Mouse (Mus musculus) left cerebral cortex, adult 11 months (tissue): Measurements from ENCODE around the gene Acsbg1.

Source experiments
- DNase-seq: peaks from one replicate; pipeline ENCODE4 v3.0.0; 2022; ENCODE audit warnings: low spot score

Gene Acsbg1

GRCm38 (mm10) chr9:54668455-54668854 is 6.8 kb upstream of the Acsbg1 start:
- DNase-seq, result no peak

DNA sequence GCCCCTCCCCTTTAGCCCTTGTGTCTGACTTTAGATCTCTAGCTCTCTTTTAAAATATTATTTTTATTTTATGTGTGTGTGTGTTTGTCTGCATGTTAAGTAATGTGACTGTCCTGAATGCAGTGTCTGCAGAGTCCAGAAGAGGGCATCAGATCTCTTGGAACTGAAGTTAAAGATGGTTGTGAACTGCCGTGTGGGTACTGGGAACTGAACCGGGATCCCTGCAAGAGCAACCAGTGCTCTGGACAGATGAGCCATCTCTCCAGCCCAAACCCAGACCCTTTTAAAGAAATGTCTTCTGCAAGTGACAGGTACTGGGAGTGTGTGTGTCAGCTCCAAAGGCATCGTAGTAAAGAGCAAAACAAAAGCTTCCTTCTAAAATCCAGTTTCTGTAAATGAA is 4.4 kb upstream of the Acsbg1 start:
- no peak for DNase-seq

GRCm38 (mm10) chr9:54664358-54664757 is 2.7 kb upstream of the Acsbg1 start:
- no peak for DNase-seq

DNA sequence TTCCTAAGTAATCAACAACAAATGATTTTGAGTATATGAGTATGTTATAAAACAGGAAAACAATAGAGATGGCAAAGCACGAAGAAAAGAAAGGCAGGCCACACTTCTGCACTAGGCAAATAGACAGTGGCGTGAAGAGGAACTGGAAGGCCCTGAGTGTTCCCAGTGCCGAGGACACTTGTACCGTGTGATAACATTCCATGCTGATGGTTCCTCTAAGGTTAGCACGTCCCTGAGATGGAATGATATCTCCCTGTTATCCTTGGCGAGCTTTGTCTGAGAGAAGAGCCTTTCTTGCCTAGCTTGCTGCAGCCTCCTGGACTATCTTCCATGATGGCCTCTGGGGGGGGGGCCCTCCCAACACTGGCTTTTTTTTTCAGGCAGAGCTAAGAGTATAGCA is 2.9 kb downstream of the Acsbg1 start:
- no peak for DNase-seq

- no peak for DNase-seq
Measured at GRCm38 (mm10) chr9:54656402-54656801, 5.3 kb downstream of the Acsbg1 start.

GRCm38 (mm10) chr9:54655846-54656245 is 5.8 kb downstream of the Acsbg1 start:
- no peak for DNase-seq

GRCm38 (mm10) chr9:54652778-54653177 is 8.9 kb downstream of the Acsbg1 start:
- no peak for DNase-seq

DNA sequence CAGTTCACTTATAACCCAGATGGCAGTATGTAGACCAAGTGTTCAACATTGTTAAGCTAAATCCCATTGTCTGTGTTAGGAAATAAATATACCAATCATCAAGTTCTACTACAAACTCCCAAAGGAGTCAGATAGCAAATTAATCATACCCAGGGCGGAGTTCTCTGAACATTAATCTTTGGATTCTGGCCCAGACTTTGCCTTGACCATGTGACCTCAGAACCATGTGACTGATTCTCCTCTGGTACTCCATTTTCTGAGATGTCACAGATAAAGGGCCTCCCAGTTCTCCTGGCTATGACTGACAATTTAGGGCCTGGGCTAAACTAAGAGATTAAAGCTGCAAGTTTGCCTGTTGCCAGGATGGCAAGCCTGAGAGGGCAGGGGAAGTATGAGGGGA is 12.3 kb downstream of the Acsbg1 start:
- no peak for DNase-seq

- no peak for DNase-seq
Measured at GRCm38 (mm10) chr9:54647456-54647855, 14.2 kb downstream of the Acsbg1 start.

DNA sequence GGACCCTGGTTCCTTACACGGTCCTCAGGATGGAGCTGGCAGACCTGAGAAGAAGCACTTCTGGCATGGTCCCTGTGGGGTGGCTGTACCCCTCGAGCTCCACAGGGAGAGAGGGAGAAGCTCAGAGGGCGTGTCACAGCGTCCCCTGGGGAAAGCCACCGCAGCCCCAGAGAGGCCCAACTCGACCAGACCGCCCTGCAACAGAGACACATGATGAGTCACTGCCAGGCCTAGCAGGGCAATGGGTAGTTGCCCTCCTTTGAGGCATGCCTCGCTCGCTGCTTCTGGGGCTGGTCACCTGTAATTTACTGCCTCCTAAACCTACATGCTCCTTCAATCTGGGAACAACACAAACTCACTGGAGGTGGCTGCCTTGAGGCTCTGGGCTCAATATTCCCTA is 15.4 kb downstream of the Acsbg1 start:
- no peak for DNase-seq

- no peak for DNase-seq
Measured at GRCm38 (mm10) chr9:54645530-54645929, 16.1 kb downstream of the Acsbg1 start.

DNA sequence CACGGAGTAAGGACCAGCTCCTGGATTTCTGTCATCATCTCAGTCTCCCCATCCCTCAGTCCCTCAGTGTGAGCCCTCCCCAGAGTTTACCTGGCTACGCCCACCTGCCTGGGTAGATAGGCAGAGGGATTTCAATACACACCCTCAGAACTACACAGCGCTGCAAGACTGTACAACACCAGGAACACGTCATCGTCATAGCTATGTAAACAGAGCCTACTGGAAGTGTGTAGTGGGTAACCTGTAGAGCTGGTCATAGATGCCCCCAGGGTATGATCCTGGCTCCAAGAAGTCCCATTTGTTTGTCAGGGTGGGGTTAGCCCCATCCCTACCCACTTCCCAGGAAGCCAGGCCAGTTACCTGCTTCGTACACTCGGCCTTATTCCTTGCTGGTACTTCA is 18.5 kb downstream of the Acsbg1 start:
- DNase-seq, result no peak

GRCm38 (mm10) chr9:54642556-54642955 is 19.1 kb downstream of the Acsbg1 start:
- no peak for DNase-seq

- DNase-seq, result no peak
Measured at GRCm38 (mm10) chr9:54642149-54642548, 19.5 kb downstream of the Acsbg1 start.

GRCm38 (mm10) chr9:54641548-54641947 is 20.1 kb downstream of the Acsbg1 start:
- DNase-seq, result no peak

DNA sequence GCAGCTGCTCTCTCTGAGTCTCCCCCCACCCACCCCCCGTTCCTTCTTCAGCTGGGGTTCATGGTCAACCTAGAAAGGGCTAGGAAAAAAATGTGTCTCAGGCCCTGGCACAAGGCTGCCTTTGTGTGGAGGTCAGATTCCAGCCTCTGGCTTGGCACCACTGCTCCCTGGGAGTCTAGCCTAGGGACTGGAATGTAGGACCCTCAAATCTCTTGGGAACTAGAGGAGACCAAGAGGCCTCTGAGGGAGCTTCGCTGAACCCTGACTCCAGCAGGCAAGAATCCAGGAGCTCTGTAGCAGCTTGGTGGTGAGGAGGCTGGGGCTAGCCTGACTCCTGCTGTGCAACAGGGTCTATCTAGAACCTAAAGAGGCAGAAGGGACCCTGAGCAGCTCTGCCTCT is 22.5 kb downstream of the Acsbg1 start:
- no peak for DNase-seq

DNA sequence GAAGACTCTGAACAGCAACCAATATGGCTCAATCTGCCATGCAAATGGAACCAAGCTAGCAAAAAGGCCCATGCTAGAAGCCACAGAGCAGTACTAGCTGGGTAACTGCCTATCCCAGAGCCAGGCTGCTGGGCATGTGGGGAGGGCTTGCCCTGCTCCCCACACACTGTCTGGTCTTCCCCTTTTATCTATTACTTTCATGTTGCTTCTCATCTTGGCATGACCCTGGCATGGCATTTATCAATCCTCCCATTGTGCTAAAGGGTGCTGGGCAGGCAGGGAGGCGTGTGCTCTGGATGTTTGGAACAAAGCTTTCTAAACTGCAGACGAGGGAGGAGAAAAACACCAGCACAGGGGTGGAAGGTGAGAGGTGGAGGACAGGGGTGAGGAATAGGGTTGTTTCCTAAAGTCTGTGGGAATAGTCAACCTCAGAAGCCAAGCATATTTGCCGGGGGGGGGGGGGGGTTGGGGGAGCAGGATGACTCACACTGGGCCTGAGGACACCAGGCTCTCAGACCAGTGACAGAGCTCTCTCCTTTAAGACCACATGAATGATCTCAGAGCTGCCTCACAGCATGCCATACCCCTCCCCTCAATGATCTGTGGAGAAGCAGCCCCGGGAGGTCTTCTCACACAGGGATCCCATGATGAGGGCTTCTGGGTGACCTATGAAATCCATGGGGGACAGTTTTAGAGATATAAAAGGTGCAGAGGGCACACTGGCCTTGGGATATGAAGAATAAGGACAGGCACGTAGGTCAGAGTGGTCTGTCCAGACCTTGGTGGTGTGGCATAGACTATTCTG is 24.0 kb downstream of the Acsbg1 start:
- DNase-seq, result no peak

GRCm38 (mm10) chr9:54633401-54633800 is 28.3 kb downstream of the Acsbg1 start:
- DNase-seq, result no peak

- no peak for DNase-seq
Measured at GRCm38 (mm10) chr9:54630905-54631304, 30.8 kb downstream of the Acsbg1 start.

GRCm38 (mm10) chr9:54629613-54630261 is 31.9 kb downstream of the Acsbg1 start:
- no peak for DNase-seq

DNA sequence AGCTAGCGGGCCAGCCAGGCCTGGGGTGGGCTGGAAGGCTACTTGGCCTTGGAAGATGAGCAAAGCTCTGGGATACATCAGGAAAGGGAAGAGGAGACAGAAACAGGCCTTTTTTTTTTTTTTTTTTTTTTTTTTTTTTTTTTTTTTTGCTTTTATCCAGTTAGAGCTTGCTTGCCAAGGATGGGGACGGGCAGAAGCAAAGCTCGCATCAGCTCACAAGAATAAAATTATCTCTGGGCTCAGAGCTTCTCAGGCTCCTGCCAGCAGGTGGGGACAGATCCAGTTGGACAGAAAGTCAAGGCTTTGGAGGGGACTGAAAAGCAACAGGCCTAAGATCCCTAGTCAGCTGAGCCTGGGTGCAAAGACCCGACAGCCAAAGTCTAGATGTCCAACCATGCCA is 32.9 kb downstream of the Acsbg1 start:
- no peak for DNase-seq

GRCm38 (mm10) chr9:54627240-54627639 is 34.4 kb downstream of the Acsbg1 start:
- DNase-seq, result no peak

GRCm38 (mm10) chr9:54614182-54614850 is 47.4 kb downstream of the Acsbg1 start:
- peak; percentile 26 for DNase-seq
